ENCODE assay signal across 19 mouse cellular contexts in the genomic region with DNA sequence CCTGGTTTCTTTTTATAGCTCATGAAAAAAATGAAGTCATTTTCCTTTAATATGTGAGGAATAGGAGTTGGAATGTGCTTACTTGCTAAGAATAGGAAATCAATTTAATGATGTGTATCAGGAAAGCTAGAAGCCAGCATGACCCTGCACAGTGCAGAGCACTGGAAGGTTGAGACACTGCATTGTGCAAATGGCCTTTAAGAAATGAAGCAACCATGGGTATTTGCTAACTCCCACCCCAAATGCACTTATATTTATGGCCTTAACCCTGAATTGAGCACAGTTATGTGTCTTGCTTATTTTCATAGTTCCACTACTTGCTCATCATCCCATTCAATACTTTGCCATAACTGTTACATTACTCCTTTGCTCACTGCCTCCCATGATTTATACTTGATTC.
DNase-seq lines count a peak whose midpoint lies in the region; ATAC-seq and TF ChIP-seq lines count a peak whose summit lies in the region.
"Had no signal": no experiment of that assay in that cellular context is flagged by ENCODE, and none has a peak within 500 bp of the region (broad histone marks: within the 10 kb centered on the region; RNA-seq: fewer than 3 reads in every experiment).

No protein-coding gene starts in this region.

- H3K4me3 ChIP-seq in forebrain, embryonic 10.5 days, result no peak overlapping the region
- no peak overlapping the region for H3K4me3 ChIP-seq in forebrain, postnatal 0 days (ENCODE audit: low read depth, low read length)
- H3K4me3 ChIP-seq in midbrain, embryonic 11.5 days (ENCODE audit: low read depth, low read length), result no peak overlapping the region
- no peak overlapping the region for H3K4me3 ChIP-seq in midbrain, embryonic 10.5 days
- H3K4me3 ChIP-seq in forebrain, embryonic 12.5 days (replicated peaks), result no peak overlapping the region
- no peak overlapping the region for H3K4me3 ChIP-seq in midbrain, embryonic 15.5 days
- H3K4me3 ChIP-seq: embryonic facial prominence, embryonic 15.5 days; heart, embryonic 13.5 days; limb, embryonic 12.5 days; liver, embryonic 13.5 days had no signal

- ATAC-seq in forebrain, postnatal 0 days, result no peak
- no peak for ATAC-seq in midbrain, embryonic 11.5 days (ENCODE audit: low FRiP score)
- no peak for ATAC-seq in forebrain, embryonic 12.5 days (ENCODE audit: low FRiP score)
- ATAC-seq in midbrain, embryonic 15.5 days (replicated peaks), result no peak
- ATAC-seq in inflammation-experienced regulatory T-cells, adult 6 months, result no peak

- H3K27me3 ChIP-seq in forebrain, embryonic 10.5 days (ENCODE audit: poor library complexity, severe bottlenecking), result no peaks in the 10 kb centered on the region
- no peaks in the 10 kb centered on the region for H3K27me3 ChIP-seq in forebrain, postnatal 0 days (ENCODE audit: insufficient read depth, low read length)
- H3K27me3 ChIP-seq in midbrain, embryonic 11.5 days (ENCODE audit: control insufficient read depth, insufficient read depth, low read length), result no peaks in the 10 kb centered on the region
- no peaks in the 10 kb centered on the region for H3K27me3 ChIP-seq in midbrain, embryonic 10.5 days (ENCODE audit: low read depth, poor library complexity, severe bottlenecking)
- no peaks in the 10 kb centered on the region for H3K27me3 ChIP-seq in forebrain, embryonic 12.5 days
- H3K27me3 ChIP-seq in midbrain, embryonic 15.5 days (replicated peaks), result no peaks in the 10 kb centered on the region
- H3K27me3 ChIP-seq: CH12.LX; embryonic facial prominence, embryonic 15.5 days; heart, embryonic 13.5 days; limb, embryonic 12.5 days; liver, embryonic 13.5 days had no signal

- peak overlapping the region; percentile 79; the same call in 1 of the 2 replicates for H3K27ac ChIP-seq in forebrain, embryonic 10.5 days
- H3K27ac ChIP-seq in forebrain, postnatal 0 days (ENCODE audit: low read depth, low read length), result no peak overlapping the region
- no peak overlapping the region for H3K27ac ChIP-seq in midbrain, embryonic 11.5 days (ENCODE audit: low read depth, low read length)
- H3K27ac ChIP-seq in midbrain, embryonic 10.5 days (replicated peaks), result no peak overlapping the region; the same call in 1 of the 2 replicates
- H3K27ac ChIP-seq in forebrain, embryonic 12.5 days, result peak overlapping the region; percentile 91
- H3K27ac ChIP-seq in midbrain, embryonic 15.5 days, result peak overlapping the region; percentile 73; the same call in 1 of the 2 replicates
- H3K27ac ChIP-seq: embryonic facial prominence, embryonic 15.5 days; heart, embryonic 13.5 days; limb, embryonic 12.5 days; liver, embryonic 13.5 days had no signal

- H3K36me3 ChIP-seq in forebrain, embryonic 10.5 days (replicated peaks), result no peaks in the 10 kb centered on the region
- H3K36me3 ChIP-seq in forebrain, postnatal 0 days (ENCODE audit: insufficient read depth), result no peaks in the 10 kb centered on the region
- H3K36me3 ChIP-seq in midbrain, embryonic 11.5 days (ENCODE audit: control insufficient read depth, insufficient read depth, low read length), result no peaks in the 10 kb centered on the region
- no peaks in the 10 kb centered on the region for H3K36me3 ChIP-seq in midbrain, embryonic 10.5 days
- no peaks in the 10 kb centered on the region for H3K36me3 ChIP-seq in forebrain, embryonic 12.5 days (replicated peaks)
- no peaks in the 10 kb centered on the region for H3K36me3 ChIP-seq in midbrain, embryonic 15.5 days (replicated peaks)
- H3K36me3 ChIP-seq: embryonic facial prominence, embryonic 15.5 days; heart, embryonic 13.5 days; liver, embryonic 13.5 days had no signal

- H3K9me3 ChIP-seq in forebrain, embryonic 10.5 days, result peaks cover 5% of the 10 kb centered on the region; the same call in 1 of the 2 replicates
- H3K9me3 ChIP-seq in forebrain, postnatal 0 days (ENCODE audit: low read length), result 0 out of 2 replicates have a peak, but pooled peaks cover 4% of the 10 kb centered on the region
- no peaks in the 10 kb centered on the region for H3K9me3 ChIP-seq in midbrain, embryonic 11.5 days (ENCODE audit: control insufficient read depth, low read length)
- H3K9me3 ChIP-seq in midbrain, embryonic 10.5 days (replicated peaks), result peaks cover 7% of the 10 kb centered on the region; the same call in 1 of the 2 replicates
- no peaks in the 10 kb centered on the region for H3K9me3 ChIP-seq in forebrain, embryonic 12.5 days
- H3K9me3 ChIP-seq in midbrain, embryonic 15.5 days, result no peaks in the 10 kb centered on the region
- H3K9me3 ChIP-seq: embryonic facial prominence, embryonic 15.5 days; limb, embryonic 12.5 days; liver, embryonic 13.5 days had no signal

- no peak for DNase-seq in forebrain, embryonic 10.5 days (ENCODE audit: extremely low spot score, low spot score)
- no peak for DNase-seq in forebrain, postnatal 0 days
- peak; percentile 14 for DNase-seq in midbrain, embryonic 11.5 days (ENCODE audit: low spot score, missing footprints)
- DNase-seq in midbrain, embryonic 10.5 days (ENCODE audit: low spot score), result no peak
- DNase-seq in thymus, postnatal 14 days, result no peak
- DNase-seq: cerebellum, adult 9-11 months; heart, adult 11 months; heart, postnatal 36 days; kidney, adult 11 months; kidney, postnatal 25 days; liver, embryonic 13.5 days; lung, postnatal 14 days had no signal

- no peak overlapping the region for H3K4me2 ChIP-seq in forebrain, postnatal 0 days (ENCODE audit: low read depth)
- H3K4me2 ChIP-seq in midbrain, embryonic 11.5 days, result no peak overlapping the region
- H3K4me2 ChIP-seq in forebrain, embryonic 12.5 days, result no peak overlapping the region
- H3K4me2 ChIP-seq in midbrain, embryonic 15.5 days, result no peak overlapping the region
- H3K4me2 ChIP-seq: embryonic facial prominence, embryonic 15.5 days; heart, embryonic 13.5 days; limb, embryonic 12.5 days; liver, embryonic 13.5 days had no signal

- no peak for TF ChIP-seq CTCF in forebrain, postnatal 0 days (IDR thresholded peaks at IDR 0.05; ENCODE audit: low read depth)

- no peak overlapping the region for H3K9ac ChIP-seq in forebrain, postnatal 0 days
- no peak overlapping the region for H3K9ac ChIP-seq in midbrain, embryonic 11.5 days (ENCODE audit: low read length)
- no peak overlapping the region for H3K9ac ChIP-seq in forebrain, embryonic 12.5 days
- no peak overlapping the region for H3K9ac ChIP-seq in midbrain, embryonic 15.5 days
- H3K9ac ChIP-seq: embryonic facial prominence, embryonic 15.5 days; heart, embryonic 13.5 days; limb, embryonic 12.5 days; liver, embryonic 13.5 days had no signal

- H3K4me1 ChIP-seq in forebrain, embryonic 10.5 days, result peaks cover 25% of the 10 kb centered on the region
- peaks cover 4% of the 10 kb centered on the region; the same call in 1 of the 2 replicates for H3K4me1 ChIP-seq in forebrain, postnatal 0 days (ENCODE audit: insufficient read depth)
- peaks cover 3% of the 10 kb centered on the region; the same call in 1 of the 2 replicates for H3K4me1 ChIP-seq in midbrain, embryonic 11.5 days (ENCODE audit: control insufficient read depth, insufficient read depth, low read length)
- peaks cover 9% of the 10 kb centered on the region; the same call in 1 of the 2 replicates for H3K4me1 ChIP-seq in midbrain, embryonic 10.5 days
- H3K4me1 ChIP-seq in forebrain, embryonic 12.5 days, result peaks cover 18% of the 10 kb centered on the region
- peaks cover 14% of the 10 kb centered on the region for H3K4me1 ChIP-seq in midbrain, embryonic 15.5 days
- H3K4me1 ChIP-seq: embryonic facial prominence, embryonic 15.5 days; limb, embryonic 12.5 days; liver, embryonic 13.5 days had no signal

Comparison
In these comparisons a context has a peak if more than half of its experiments do, and no peak if none do; other contexts are left out.
1. H3K27ac ChIP-seq: peak in forebrain, embryonic 10.5 days (single experiment), forebrain, embryonic 12.5 days (single experiment) and midbrain, embryonic 15.5 days (single experiment); none in forebrain, postnatal 0 days (single experiment), midbrain, embryonic 11.5 days (single experiment) and midbrain, embryonic 10.5 days (single experiment).